Mouse (Mus musculus) adipocyte (in vitro differentiated cells): ENCODE results near the gene 4930467E23Rik.
"Not testable (repeated sequence)": the region's sequence is repeated elsewhere in the genome, so short reads cannot be mapped to it uniquely, and the experiment has no call there.

Source experiments
- DNase-seq: peaks from one replicate; pipeline ENCODE4 v3.0.0-alpha.2; 2016; ENCODE audit warnings: low spot score

4930467E23Rik gene

GRCm38 (mm10) chr8:19711171-19711860 is 18.1 kb upstream of the 4930467E23Rik start:
- not testable (repeated sequence) for DNase-seq

GRCm38 (mm10) chr8:19712227-19712750 is 17.1 kb upstream of the 4930467E23Rik start:
- not testable (repeated sequence) for DNase-seq

- DNase-seq = not testable (repeated sequence)
These were observed 16.6 kb upstream of the 4930467E23Rik start for GRCm38 (mm10) chr8:19712816-19713215.

- not testable (repeated sequence) for DNase-seq
These were observed 16.0 kb upstream of the 4930467E23Rik start for GRCm38 (mm10) chr8:19713232-19713834.

- not testable (repeated sequence) for DNase-seq
These were observed 14.9 kb upstream of the 4930467E23Rik start for GRCm38 (mm10) chr8:19714426-19714825.

- DNase-seq = not testable (repeated sequence)
These were observed 14.1 kb upstream of the 4930467E23Rik start for GRCm38 (mm10) chr8:19715266-19715665.

GRCm38 (mm10) chr8:19717851-19718250 is 11.5 kb upstream of the 4930467E23Rik start:
- not testable (repeated sequence) for DNase-seq

GRCm38 (mm10) chr8:19719513-19719912 is 9.9 kb upstream of the 4930467E23Rik start:
- DNase-seq = not testable (repeated sequence)

GRCm38 (mm10) chr8:19724871-19725270 is 4.5 kb upstream of the 4930467E23Rik start:
- DNase-seq = not testable (repeated sequence)

- DNase-seq = not testable (repeated sequence)
These were observed 22.4 kb downstream of the 4930467E23Rik start for GRCm38 (mm10) chr8:19751773-19752172.

- DNase-seq = not testable (repeated sequence)
These were observed 24.8 kb downstream of the 4930467E23Rik start for GRCm38 (mm10) chr8:19754178-19754577.

GRCm38 (mm10) chr8:19754961-19755360 is 25.6 kb downstream of the 4930467E23Rik start:
- DNase-seq = not testable (repeated sequence)

GRCm38 (mm10) chr8:19761660-19762059 is 32.3 kb downstream of the 4930467E23Rik start:
- DNase-seq = not testable (repeated sequence)

GRCm38 (mm10) chr8:19762860-19763592 is 33.6 kb downstream of the 4930467E23Rik start:
- DNase-seq = not testable (repeated sequence)

GRCm38 (mm10) chr8:19765531-19765930 is 36.2 kb downstream of the 4930467E23Rik start:
- DNase-seq = not testable (repeated sequence)

- DNase-seq = not testable (repeated sequence)
These were observed 44.1 kb downstream of the 4930467E23Rik start for GRCm38 (mm10) chr8:19773461-19773860.

- not testable (repeated sequence) for DNase-seq
These were observed 46.9 kb downstream of the 4930467E23Rik start for GRCm38 (mm10) chr8:19776311-19776710.

GRCm38 (mm10) chr8:19777500-19777899 is 48.1 kb downstream of the 4930467E23Rik start:
- not testable (repeated sequence) for DNase-seq

GRCm38 (mm10) chr8:19778126-19778525 is 48.8 kb downstream of the 4930467E23Rik start:
- DNase-seq = not testable (repeated sequence)

- DNase-seq = not testable (repeated sequence)
These were observed 49.5 kb downstream of the 4930467E23Rik start for GRCm38 (mm10) chr8:19778891-19779290.

GRCm38 (mm10) chr8:19780212-19780611 is 50.8 kb downstream of the 4930467E23Rik start:
- DNase-seq = not testable (repeated sequence)

GRCm38 (mm10) chr8:19780658-19781057 is 51.3 kb downstream of the 4930467E23Rik start:
- not testable (repeated sequence) for DNase-seq
